In genomic region chr14:122474041-122474890, GRCm38 (mm10) we compare ENCODE assay signal across 8 mouse cellular contexts. TPM values are rescaled to one million over a fixed set of nuclear protein-coding genes. Genes with fewer than 3 reads are reported as not detected.
DNase-seq lines count a peak whose midpoint lies in the region; ATAC-seq and TF ChIP-seq lines count a peak whose summit lies in the region.

No protein-coding gene starts in this region.

- no peak for TF ChIP-seq CTCF in left cerebral cortex, adult 2 months (IDR thresholded peaks at IDR 0.05)

- H3K9me3 ChIP-seq in forebrain, embryonic 10.5 days = no peaks in the 10 kb centered on the region
- no peaks in the 10 kb centered on the region for H3K9me3 ChIP-seq in limb, embryonic 15.5 days

- peaks cover 34% of the 10 kb centered on the region for H3K36me3 ChIP-seq in forebrain, embryonic 10.5 days (replicated peaks)
- no peaks in the 10 kb centered on the region for H3K36me3 ChIP-seq in limb, embryonic 15.5 days

- H3K4me1 ChIP-seq in forebrain, embryonic 10.5 days = peaks cover 80% of the 10 kb centered on the region
- H3K4me1 ChIP-seq in limb, embryonic 15.5 days = peaks cover 38% of the 10 kb centered on the region

- WGBS in forebrain, embryonic 10.5 days = under 1% methylated on average over 57 of the region's 57 CpGs
- under 1% methylated on average over 54 of the region's 57 CpGs for WGBS in limb, embryonic 15.5 days

- H3K4me3 ChIP-seq in left cerebral cortex, adult 2 months = peak overlapping the region; percentile 52
- H3K4me3 ChIP-seq in forebrain, embryonic 10.5 days = peak overlapping the region; percentile 86
- H3K4me3 ChIP-seq in limb, embryonic 15.5 days = peak overlapping the region; percentile 51

- DNase-seq in left cerebral cortex, adult 2 months (ENCODE audit: extremely low spot score in 1 of 2, low spot score in 2 of 2) = no peak
- DNase-seq in left cerebral cortex, adult 8-10 months (ENCODE audit: low spot score in 2 of 2) = no peak
- DNase-seq in cerebellum, adult 11-12 months = peak; percentile 90
- DNase-seq in forebrain, embryonic 10.5 days (ENCODE audit: extremely low spot score, low spot score) = peak; percentile 94
- peak; percentile 97 for DNase-seq in retina, postnatal 1 day
- no peak for DNase-seq in left cerebral cortex, adult 11 months (ENCODE audit: low spot score)
- no peak for DNase-seq in natural killer cell, adult 2 months (ENCODE audit: low spot score in 2 of 2)

- H3K27ac ChIP-seq in left cerebral cortex, adult 2 months = peak overlapping the region; percentile 91
- peak overlapping the region; percentile 99 for H3K27ac ChIP-seq in forebrain, embryonic 10.5 days
- peak overlapping the region; percentile 73 for H3K27ac ChIP-seq in limb, embryonic 15.5 days

- peaks cover 94% of the 10 kb centered on the region for H3K27me3 ChIP-seq in forebrain, embryonic 10.5 days (ENCODE audit: poor library complexity, severe bottlenecking)
- H3K27me3 ChIP-seq in limb, embryonic 15.5 days = peaks cover 91% of the 10 kb centered on the region

- ATAC-seq in limb, embryonic 15.5 days (ENCODE audit: insufficient number of reproducible peaks, low FRiP score, low TSS enrichment, low read depth) = peak; percentile 75

- H3K4me2 ChIP-seq in limb, embryonic 15.5 days = peak overlapping the region; percentile 86

- intact Hi-C loops in left cerebral cortex, adult 2 months (cut with DNase I) = loop anchor here (5.0 kb wide), 1 partner anchor 247 kb away; no protein-coding TSS in a partner anchor

- no peak overlapping the region for H3K9ac ChIP-seq in limb, embryonic 15.5 days

RNA-seq across cellular contexts. Expression of gene Zic2, which starts 1.0 kb away (rescaled TPM):
- total RNA-seq in left cerebral cortex, adult 2 months (2021) = 10 to 100 TPM; 17.4 to 18.3 TPM
- 10 to 100 TPM; 20.3 to 25.7 (median 21.7) TPM for total RNA-seq in left cerebral cortex, adult 8-10 months (2022)
- polyA plus RNA-seq in forebrain, embryonic 10.5 days (2016; fragmentation: Nextera tagmentation; extraction: Ambion mirVana) = 7.0 and 7.3 TPM in 2 replicates
- 0.45 and 0.60 TPM in 2 replicates for polyA plus RNA-seq in limb, embryonic 15.5 days (2015; fragmentation: Nextera tagmentation; extraction: Ambion mirVana)

RNA-seq across cellular contexts. Expression of gene Zic5, which starts 8.8 kb away (rescaled TPM):
- 1 to 10 TPM; 4.1 to 4.8 TPM for total RNA-seq in left cerebral cortex, adult 2 months (2021)
- total RNA-seq in left cerebral cortex, adult 8-10 months (2022) = 1 to 10 TPM; 2.2 to 6.1 (median 3.5) TPM
- 20.7 and 21.5 TPM in 2 replicates for polyA plus RNA-seq in forebrain, embryonic 10.5 days (2016; fragmentation: Nextera tagmentation; extraction: Ambion mirVana)
- polyA plus RNA-seq in limb, embryonic 15.5 days (2015; fragmentation: Nextera tagmentation; extraction: Ambion mirVana) = 0.46 and 0.52 TPM in 2 replicates

RNA-seq across cellular contexts. Expression of gene Gm10837, which starts 16.1 kb away (rescaled TPM):
- total RNA-seq in left cerebral cortex, adult 2 months (2021) = not detected
- total RNA-seq in left cerebral cortex, adult 8-10 months (2022) = not detected
- polyA plus RNA-seq in forebrain, embryonic 10.5 days (2016; fragmentation: Nextera tagmentation; extraction: Ambion mirVana) = 0.27 TPM in 1 of 2 replicates, not detected in the other
- not detected in 2 replicates for polyA plus RNA-seq in limb, embryonic 15.5 days (2015; fragmentation: Nextera tagmentation; extraction: Ambion mirVana)

RNA-seq across cellular contexts. Expression of gene Gm5089, which starts 23.4 kb away (rescaled TPM):
- under 1 TPM; 0.28 to 0.34 TPM for total RNA-seq in left cerebral cortex, adult 2 months (2021)
- total RNA-seq in left cerebral cortex, adult 8-10 months (2022) = under 1 TPM in 3 of 4 experiments, not detected in 1; 0.19 to 0.59 (median 0.41) TPM
- polyA plus RNA-seq in forebrain, embryonic 10.5 days (2016; fragmentation: Nextera tagmentation; extraction: Ambion mirVana) = 1.0 and 1.9 TPM in 2 replicates
- 0.14 TPM in 2 replicates for polyA plus RNA-seq in limb, embryonic 15.5 days (2015; fragmentation: Nextera tagmentation; extraction: Ambion mirVana)

RNA-seq across cellular contexts. Expression of gene Pcca, which starts 59.9 kb away (rescaled TPM):
- total RNA-seq in left cerebral cortex, adult 2 months (2021) = 10 to 100 TPM; 30.2 to 36.2 TPM
- 10 to 100 TPM; 35.3 to 45.7 (median 40.5) TPM for total RNA-seq in left cerebral cortex, adult 8-10 months (2022)
- polyA plus RNA-seq in forebrain, embryonic 10.5 days (2016; fragmentation: Nextera tagmentation; extraction: Ambion mirVana) = 38.9 and 39.0 TPM in 2 replicates
- polyA plus RNA-seq in limb, embryonic 15.5 days (2015; fragmentation: Nextera tagmentation; extraction: Ambion mirVana) = 13.3 and 14.8 TPM in 2 replicates

Comparison
In these comparisons a context has a peak if more than half of its experiments do, and no peak if none do; other contexts are left out.
1. DNase-seq: peak in cerebellum, adult 11-12 months (single experiment), forebrain, embryonic 10.5 days (single experiment) and retina, postnatal 1 day (single experiment); none in left cerebral cortex, adult 2 months (0 of 2), left cerebral cortex, adult 8-10 months (0 of 2), left cerebral cortex, adult 11 months (single experiment) and natural killer cell, adult 2 months (0 of 2).
2. Peak in every context shown above with its lines, with median percentiles within 50 percentile points of each other: H3K27ac ChIP-seq and H3K4me3 ChIP-seq.